Mouse (Mus musculus): ENCODE results near the gene T2.

DNA sequence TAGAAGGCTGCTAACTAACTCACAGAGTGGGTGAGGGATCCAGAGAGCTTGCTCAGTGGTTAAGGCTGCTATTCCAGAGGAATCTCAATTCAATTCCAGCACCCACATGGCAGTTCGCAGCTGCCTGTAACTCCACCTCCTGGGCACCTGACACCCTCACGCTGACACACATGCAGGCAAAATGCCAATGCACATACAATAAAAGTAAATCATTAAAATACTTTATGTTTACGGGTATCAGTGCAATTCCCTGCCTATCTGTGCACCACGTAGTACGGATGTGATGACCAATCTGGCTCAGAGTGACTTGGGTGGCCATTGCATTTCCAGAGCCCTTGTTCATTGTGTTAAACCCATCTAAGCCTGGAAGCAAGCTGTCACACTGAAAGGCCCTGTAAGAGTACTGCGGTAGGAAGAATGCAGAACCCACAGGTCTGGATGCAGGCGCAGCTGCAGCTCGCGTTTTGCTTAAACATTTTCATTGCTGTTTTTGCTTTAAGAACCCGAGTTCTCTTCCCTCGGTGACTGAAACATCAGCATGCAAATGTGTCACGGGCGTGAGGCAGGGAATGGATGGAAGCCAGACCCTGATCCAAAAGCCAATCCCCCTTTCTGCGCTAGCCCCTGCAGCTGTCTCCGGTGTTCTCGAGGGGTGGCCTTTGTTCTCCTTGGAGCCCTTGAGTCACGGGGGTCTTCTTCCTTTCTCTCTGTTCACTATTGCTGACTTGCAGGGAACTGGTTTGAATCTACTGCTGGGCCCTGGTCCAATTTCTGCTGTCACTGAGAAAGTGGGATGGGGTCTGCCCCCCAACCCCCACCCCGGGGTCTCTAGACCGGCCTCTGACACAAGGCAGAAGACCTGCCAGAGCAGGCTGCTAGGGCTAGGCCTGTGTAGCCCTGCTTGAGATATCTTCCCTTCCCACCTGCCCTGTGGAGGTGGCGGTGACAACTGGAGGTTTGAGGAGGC lies 12.0 kb downstream of the T2 start:
- TF ChIP-seq POLR2A (IDR thresholded peaks at IDR 0.05; ENCODE audit: insufficient read depth, low read length) = no peak
- no peak for TF ChIP-seq CTCF (IDR thresholded peaks at IDR 0.05; ENCODE audit: low read depth, low read length)
- no peak for TF ChIP-seq EP300 (IDR thresholded peaks at IDR 0.05; ENCODE audit: insufficient read depth, low read depth, low read length)

Measured in ES-Bruce4 (cell line).